Mouse (Mus musculus) MEL-GATA-1-ER (cell line): ENCODE results near the gene Gabra2.

Source experiments
- DNase-seq: peaks from one replicate; pipeline ENCODE4 v3.0.0-alpha.2; 2012; ENCODE audit warnings: low read depth; ENCODE audit errors: extremely low read depth

Gene Gabra2

DNA sequence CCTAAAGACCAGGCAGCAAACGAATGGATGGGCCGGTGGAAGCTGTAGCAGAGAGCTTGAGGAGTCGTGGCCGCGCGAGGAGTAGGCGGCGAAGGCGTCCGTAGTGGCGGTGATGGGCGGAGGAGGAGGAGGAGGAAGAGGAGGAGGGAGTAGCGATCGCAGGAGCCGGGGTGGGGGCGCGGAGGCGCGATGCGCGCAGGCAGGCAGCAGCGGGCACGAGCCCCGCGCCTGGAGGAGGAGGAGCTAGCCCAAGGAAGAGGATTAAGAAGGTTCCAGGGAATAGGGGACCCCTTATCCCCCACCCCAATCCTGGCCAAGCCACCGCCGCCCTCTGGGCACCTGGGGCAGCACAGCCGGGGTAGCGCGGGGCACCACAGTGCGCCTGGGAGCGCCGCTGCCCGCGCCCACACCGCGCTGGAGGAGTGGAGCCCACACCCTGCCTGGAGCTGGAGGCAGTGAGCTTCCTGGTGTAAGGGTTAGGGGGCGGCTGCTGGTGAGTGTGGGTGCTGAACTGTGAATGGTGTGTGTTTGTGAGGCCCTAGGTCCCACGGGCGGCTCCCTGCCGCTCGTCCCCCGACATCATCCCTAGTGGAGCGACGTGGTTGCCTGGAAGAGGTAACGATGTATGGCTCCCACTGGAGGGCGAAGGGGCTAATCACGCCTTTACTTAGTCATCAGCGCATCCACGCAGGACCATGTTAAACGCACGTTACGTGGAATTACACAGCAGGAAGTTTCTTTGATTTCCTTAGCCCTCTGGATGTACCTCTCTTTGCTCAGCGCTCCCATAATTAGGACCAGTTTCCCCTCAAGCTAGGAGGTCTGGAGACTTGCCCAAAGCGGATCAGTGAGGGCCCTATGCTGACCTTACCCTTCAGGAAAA lies at the start of gene Gabra2:
Gene Gabra2 (minus strand): TSS at position 125 of the 883 bp plus-strand sequence.
- no peak for DNase-seq

DNA sequence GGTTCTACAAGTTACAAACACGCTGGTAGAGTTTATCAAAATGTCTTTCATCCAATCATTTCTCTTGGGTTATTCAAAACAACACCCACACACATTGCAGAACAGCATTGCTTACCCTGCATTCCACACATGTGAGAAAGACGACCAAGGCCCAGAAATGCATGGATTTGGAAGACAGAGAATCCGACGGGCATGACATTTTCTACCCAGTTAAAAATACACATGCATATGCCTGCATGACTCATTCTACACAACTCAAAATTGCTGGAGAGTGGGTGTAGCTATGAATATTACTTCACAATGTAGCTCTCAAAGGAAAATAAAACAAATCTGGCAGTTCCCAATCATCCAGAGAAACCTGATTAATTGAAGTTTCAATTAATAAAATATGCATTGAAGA lies 41.0 kb upstream of the Gabra2 start:
- no peak for DNase-seq

DNA sequence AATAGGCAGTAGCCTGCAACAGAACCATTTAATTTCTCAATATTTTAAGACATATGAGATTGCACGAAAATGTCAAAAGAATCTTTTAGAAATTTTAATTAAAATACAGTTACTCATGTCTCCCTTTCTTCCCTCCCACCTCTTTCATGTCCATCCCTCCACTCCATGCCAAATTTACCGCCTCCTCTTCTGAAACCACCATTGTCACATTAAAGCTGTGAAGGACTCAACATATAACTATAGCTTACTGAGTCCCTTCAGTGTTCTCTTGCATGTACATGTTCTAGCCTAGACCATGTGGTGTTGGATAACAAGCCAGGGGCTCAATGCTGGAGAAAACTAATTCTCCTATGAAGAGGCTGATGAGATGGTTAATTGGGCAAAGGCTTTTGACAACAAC lies 40.2 kb upstream of the Gabra2 start:
- DNase-seq: no peak

DNA sequence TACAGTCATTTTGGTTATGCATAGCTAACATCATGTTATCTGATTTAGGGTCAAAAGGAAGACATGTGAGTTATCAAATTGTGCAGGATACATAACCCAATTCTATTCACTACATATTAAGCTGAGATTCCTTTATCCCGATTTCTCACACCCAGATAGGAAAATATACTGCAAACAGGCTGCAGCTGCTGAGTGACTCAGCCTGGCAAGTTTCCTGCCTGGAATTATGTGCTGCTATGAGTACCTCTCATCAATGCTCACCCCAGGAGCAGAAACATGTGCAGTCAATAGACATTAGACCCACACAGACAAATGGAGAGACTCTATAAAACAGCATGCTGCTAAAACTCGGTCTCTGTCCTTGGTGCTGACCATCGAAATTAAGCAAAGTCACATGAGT lies 32.1 kb upstream of the Gabra2 start:
- DNase-seq: no peak

DNA sequence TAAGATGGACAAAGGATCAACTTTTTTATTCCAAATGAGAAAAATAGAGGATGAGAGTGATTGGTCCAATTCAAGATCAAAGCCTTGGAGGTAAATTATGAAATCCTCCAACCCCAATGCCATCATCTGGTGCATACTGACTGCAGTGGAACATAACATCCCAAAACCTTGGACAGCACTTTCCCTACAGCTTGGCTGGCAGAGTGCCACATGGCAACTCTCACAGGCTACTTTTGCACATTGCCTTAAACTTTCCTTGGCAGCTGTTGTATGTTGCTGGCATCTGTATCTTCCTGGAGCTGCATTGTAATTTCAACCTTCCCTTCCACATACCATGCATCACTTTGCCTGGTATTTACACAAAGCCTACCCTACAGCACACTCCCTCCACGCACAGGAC lies 19.6 kb upstream of the Gabra2 start:
- DNase-seq: no peak

DNA sequence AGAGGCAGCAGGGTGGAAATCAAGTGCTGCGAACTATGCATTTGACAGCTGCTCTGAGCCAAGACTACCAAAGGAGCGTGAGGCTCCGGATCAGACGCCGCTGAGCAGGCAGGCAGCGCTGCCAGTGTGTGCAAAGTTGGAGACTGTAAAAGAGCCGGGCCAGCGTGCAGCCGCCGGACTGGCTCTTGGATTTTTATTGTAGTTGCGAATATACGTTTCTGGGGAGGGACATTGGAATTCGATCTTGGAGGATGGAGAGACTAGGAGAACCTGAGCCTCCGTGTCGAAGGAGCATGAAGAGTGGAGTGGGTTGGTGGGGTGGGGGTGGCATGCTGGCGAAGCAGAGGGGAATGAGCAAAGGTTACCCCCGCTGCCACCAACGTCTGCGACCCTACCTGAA lies 469 bp downstream of the Gabra2 start:
- no peak for DNase-seq

DNA sequence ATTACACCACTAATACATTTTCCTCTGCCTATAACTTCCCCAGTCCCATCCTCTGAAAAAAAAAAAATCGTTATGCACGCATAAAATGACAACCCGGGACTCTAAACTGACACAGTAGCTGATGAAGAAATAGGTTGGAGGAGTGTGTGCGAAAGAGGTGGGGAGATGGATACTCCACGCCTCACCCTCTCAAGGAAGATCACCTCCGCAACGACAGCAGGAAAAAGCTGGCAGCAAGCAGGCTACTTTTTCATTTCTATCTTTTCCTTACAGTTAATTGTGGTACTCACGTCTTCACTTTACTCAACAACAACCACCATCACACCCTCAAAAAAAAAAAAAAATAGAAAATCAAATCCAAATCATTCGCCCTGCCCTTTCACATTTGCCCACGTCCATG lies 873 bp downstream of the Gabra2 start:
- DNase-seq: no peak

DNA sequence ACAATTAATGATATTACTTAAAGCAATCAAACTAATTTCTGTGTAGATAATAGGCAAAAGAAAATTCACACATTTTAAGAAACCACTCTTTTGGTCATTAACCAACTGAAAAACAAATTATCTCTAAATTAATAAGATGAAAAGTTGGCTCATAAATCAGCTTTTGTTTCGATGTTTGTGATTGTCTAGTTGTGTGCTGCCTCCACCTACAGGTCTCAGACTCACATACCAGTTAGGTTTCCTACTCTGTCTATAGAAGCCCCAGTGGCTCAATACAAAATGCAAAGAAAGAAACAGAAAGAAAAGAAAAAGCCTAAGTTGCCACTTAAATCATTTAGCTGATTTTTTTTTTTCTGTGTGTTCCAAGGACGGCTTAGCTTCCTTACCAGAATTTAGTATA lies 1.8 kb downstream of the Gabra2 start:
- DNase-seq: no peak

DNA sequence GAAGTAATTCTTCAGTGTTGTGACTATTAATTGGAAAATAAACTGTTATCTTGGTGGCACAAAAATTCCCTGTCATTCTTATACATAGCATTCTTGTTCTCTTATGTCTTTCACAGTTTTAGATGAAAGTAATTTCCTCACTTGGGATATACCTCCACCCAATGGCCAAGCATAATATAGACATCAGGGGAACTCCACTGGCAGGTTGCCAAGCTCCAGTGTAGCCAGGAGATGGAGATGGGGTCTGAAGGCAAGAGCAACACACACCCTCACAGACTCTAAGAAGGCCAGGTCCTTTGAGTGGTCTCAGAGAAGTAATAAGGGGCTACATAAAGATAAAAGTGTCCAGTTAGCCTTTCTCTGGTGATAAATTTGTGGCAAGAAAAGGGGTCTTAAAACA lies 3.2 kb downstream of the Gabra2 start:
- no peak for DNase-seq

DNA sequence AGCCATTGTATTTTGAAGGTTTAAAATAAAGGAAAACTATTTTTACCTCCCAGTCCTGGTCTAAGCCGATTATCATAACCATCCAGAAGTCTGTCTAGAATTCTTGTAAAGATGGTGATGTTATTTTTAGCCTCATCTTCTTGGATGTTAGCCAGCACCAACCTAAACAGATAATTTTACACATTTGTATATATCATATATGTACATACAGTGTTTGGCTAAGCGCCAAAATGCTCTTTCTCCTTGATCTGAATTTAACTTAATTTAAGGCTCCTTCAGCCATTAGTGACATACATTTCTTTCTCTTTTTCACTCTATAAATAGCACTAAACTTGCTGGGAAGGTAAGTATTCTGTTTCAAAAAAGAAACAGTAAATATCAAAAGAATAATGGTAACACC lies 3.7 kb downstream of the Gabra2 start:
- DNase-seq: no peak

DNA sequence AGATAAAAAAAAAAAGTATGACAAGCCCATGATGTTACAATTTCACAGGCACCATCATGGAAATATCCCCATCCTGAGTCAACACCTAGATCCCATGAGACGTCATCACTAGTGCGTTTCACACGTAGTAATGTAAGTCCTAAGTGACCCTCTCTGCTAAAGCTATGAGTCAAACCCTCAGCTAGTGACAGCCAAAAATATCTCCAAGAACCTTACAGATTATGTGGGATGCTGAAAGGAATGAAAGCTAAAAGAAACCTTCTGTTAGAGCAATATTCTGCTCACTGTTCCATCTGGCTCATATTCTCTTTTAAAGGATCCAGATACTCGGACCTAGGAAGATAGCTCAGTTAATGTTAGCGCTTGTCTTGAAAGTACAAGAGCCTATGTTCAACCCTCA lies 16.8 kb downstream of the Gabra2 start:
- no peak for DNase-seq

DNA sequence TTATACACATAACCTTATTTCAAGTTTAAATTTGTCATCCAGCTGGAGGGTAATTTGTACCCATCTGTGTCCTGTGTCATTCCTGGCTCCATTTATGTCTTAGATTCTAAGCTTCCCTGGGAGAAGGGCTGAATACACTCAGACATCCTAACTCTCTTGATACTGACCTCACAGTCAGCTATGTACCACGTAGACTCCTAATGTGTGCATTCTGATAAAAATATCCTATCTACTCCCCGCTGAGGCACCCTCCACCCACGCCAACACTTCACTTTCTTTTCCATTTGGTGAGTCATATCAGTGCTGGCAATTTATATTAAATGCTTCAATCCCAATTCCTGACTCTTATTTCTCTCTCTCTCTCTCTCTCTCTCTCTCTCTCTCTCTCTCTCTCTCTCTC lies 34.0 kb downstream of the Gabra2 start:
- DNase-seq: no peak

DNA sequence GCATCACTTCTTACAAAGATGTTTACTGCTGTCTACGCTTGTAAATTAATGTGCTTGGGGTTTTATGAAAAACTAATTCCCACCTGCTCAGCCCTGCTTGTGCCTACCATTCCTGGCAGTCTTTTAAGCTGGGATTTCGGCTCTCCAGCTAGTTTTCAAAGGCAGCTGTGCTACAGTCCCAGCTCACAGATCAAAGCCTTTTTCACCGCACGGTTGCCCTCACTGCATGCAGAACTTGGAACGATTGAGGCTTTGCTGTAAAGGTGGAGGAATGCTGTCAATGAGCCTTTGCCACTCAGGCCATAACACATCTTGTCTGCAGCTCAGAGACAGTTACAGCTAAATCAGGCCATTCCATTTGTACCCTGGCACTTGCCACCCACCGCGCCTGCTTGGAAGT lies 37.6 kb downstream of the Gabra2 start:
- no peak for DNase-seq

DNA sequence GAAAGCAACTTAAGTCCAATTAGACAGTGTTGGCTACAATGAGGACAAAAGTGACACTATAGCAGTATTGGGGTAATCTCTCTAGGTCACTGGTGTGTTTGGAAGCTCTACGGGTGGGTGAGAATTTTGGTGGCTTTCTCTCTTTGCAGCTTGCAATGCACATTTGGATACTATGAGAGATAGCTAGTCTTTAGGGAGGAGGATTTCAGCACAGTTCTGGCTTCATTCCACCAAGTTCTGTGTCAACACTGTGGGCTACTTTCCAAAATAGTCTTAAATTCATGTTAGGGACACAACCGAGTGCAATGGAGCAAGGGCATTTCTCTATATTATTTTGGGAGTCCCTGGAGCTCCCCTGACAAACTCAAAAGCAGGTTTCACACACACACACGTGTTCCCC lies 58.3 kb downstream of the Gabra2 start:
- no peak for DNase-seq

DNA sequence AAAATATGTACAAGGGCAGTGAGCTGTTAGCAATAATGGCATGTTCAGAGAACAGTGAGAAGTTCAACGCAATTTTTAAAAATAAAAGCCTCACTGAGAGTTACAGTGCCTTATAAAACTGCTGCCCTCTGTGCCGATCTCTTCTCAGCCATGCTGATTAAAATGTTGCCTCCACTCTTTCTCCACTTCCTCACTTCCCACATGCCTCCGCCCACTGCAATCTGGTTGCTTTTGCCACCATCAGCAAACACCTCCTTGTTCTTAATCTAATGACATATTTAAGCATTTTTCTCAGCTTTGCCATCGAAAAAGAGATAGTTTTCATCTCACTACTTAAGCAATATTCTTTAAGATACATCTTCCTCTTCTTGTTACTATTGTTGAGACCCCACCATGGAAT lies 69.7 kb downstream of the Gabra2 start:
- DNase-seq: no peak

DNA sequence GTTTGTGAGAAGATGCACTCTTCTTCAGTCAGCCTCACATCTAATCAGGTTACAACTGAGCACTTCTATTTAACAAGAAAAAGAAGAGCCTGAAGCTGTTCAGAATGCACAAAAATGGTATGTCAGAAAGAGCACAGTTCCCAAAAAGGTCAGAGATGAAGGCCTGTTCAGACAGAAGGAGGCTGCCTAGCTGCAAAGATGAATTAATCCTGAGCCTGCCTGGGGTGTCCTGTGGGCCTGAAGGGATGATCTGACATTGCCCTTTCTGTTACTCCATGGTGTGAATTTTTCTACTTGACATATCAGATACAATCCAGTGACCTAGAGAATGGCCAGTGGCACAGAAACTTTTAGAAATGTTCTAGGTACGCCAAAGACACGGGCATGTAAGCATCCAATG lies 83.9 kb downstream of the Gabra2 start:
- DNase-seq: no peak

DNA sequence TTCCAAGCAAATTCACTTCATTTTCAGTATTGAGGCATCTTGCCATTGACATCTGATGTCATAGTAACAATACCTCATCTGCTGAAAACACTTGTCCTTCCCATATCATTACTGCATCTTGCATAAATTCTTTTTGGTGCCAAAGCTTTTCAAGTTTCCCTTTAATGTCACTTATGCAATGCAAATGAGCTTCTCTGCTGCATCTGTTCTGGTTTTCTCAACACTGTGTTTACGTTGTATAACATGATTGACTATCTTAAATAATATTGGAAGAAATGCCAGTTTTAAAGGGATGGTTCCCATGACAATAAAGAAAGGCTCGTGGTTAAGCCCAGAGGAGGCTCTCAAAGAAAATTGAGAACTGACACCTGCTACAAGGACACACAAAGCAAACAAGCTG lies 84.4 kb downstream of the Gabra2 start:
- DNase-seq: no peak

DNA sequence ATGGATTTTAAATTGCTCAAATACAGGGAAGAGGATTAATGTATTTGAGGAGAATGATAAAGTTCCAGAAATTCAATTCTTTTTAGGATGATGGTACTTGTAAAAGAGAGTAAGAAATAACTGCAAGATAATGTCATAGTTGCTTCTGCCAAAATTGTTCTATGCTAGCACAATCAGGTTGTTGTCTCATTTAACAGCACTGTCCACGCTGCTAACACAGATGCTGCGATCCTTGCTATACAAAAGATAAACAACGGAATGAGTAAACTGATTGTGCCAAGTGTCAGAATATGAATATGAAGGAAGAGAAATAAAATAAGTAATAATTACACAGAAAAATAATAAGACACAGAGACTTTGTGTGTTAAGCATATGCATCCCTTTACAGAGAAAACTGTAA lies 84.9 kb downstream of the Gabra2 start:
- no peak for DNase-seq

DNA sequence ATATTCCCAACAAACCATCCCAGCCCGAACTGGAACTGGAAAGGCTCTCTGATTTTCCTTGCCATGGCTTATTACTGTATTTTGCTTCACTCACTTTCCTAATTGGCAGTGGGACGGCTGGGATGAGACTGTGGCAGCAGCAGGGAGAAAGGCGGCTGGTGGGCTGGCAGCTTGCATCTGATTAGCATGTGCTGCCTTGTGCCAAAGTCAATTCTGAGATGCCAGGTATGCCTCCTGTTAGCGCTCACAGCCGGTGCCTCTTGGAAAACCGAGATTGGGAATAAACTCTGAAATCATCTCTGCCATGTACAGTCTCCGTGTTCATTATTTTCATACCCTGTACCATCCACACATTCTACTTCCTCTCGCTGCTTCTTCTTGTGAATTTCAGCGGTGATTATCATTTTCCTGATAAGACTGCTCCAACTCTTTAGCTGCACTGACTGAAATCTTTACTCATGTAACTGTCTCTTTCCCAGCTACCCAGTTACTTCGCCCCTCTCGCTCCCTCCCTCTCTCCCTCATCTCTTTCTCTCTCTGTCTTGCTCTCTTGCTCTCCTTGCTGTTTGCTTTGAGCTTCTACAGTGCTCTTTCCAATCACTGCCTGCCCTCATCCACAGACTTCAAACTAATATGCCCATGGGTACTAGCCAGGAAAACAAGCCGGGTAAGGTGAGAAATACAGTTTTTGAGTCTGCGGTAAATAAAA lies 99.9 kb downstream of the Gabra2 start:
- no peak for DNase-seq

DNA sequence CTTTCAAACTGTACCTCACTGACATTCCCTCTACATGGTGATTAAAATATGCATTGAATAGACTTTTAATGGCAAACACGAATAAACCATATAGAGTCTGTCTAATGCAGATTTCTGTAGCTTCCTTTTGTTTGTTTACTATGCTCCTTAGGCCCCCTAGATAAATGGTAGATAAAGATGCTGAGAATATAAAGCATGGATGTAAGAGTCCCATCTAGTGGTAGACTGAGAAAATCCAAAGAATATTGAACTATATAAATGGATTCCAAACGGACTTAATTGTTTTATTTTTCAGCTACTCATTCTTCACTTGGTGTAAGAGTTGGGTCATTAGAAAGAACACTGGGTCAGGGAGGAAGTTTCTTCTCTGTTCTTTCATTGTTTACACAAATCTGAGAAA lies 102.4 kb downstream of the Gabra2 start:
- DNase-seq: no peak

DNA sequence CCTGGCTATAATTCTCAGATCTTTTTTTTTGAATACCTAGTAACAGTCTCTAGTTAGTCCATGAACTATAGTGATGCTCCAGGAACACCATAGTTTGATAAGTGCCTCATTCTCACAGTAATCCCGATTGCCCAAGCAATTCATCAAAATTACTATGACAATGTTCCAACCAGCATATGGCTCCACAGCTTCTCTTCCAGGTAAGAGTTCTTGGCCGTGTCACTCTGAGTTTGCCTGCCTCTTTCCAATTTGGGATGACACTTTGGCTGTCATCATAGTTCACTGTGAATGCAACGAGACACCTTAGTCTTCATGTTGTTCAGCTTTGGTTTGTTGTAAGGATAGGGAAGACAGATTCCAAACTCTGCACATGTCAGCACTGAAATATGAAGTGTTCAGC lies 104.8 kb downstream of the Gabra2 start:
- DNase-seq: no peak
